Mouse (Mus musculus) Patski (cell line): ENCODE measurements at regions not wholly inside any gene's neighbourhood (a gene's known extent, or its start where the extent isn't known, plus 50 kb on each side); places are given as distances from the start of the nearest gene placed in this dataset.
A peak's percentile ranks its signal among the peaks of the same experiment; 100 is the strongest.

Experiments
- ATAC-seq: fragments of 100-300 bp; one replicate; pipeline ENCODE4 v1.8.0; 2021
- CTCF ChIA-PET: fragments of 350-600 bp; sonication (Branson Sonifier 250); formaldehyde crosslinking; loops from one replicate; lab custom pipeline; 2022; ENCODE audit warnings: inconsistent platforms; lab: Charles Lee
- POLR2A ChIA-PET: fragments of 350-600 bp; sonication (Branson Sonifier 250); formaldehyde crosslinking; loops from one replicate; lab custom pipeline; 2022; ENCODE audit warnings: antibody characterized with exemption, inconsistent platforms; lab: Charles Lee
- DNase-seq: peaks from one replicate; pipeline ENCODE4 v3.0.0-alpha.2; 2011; ENCODE audit warnings: low read depth, low spot score
- H3K27me3 ChIP-seq: fragments of 371-371 bp; one replicate; pipeline ENCODE4 v1.5.1; 2021
- CTCF ChIP-seq: fragments of 100-300 bp; IDR thresholded peaks from one replicate; pipeline ENCODE4 v1.5.1; 2021
- in situ Hi-C: fragments of 300-500 bp; cut with MboI; formaldehyde crosslinking; loops from 3 replicates; pipeline ENCODE4 v1.11.1; 2018; ENCODE audit warnings: low pct_unique_long_range_greater_than_20kb, mixed read lengths

GRCm38 (mm10) chr9:84281610-84282009, 356.7 kb downstream of the Bckdhb start:
- in situ Hi-C loops, result no loop called here
- CTCF ChIA-PET, result interaction anchor here (0.9 to 1.5 kb wide), 2 partner anchors 22 to 29 kb away, joined by 3 read pairs; no protein-coding TSS in a partner anchor
- H3K27me3 ChIP-seq, result no peaks in the 10 kb centered on the region
- ATAC-seq (no peak), DNase-seq (no peak)
- no peak for TF ChIP-seq CTCF
- POLR2A ChIA-PET, result no interaction called here

DNA sequence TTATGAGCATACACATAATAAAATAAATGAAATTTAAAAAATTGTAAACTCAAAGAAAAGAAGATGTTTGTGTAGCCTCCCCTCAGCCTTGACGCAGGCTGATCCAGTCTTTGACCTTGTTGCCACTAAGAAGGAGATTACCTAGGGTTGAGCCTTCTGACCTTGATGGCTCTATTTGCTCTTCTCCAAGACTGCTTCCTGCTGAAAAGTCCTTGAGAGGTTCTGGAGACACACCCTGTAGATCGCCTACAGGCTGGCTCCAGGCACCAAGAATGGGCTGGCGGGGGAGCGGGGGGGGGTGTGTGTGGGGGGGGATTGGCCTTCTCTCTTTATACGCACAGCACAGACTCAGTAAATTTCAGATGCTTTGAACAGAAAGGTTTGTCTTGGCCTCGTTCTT, 358.4 kb downstream of the Bckdhb start:
- CTCF ChIA-PET, result no interaction called here
- in situ Hi-C loops, result no loop called here
- DNase-seq (no peak), ATAC-seq (no peak)
- POLR2A ChIA-PET, result no interaction called here
- TF ChIP-seq CTCF, result no peak
- H3K27me3 ChIP-seq, result no peaks in the 10 kb centered on the region

GRCm38 (mm10) chr9:84285604-84286003, 360.7 kb downstream of the Bckdhb start:
- no peak for DNase-seq
- in situ Hi-C loops, result no loop called here
- POLR2A ChIA-PET, result no interaction called here
- TF ChIP-seq CTCF, result no peak
- no peaks in the 10 kb centered on the region for H3K27me3 ChIP-seq
- CTCF ChIA-PET, result no interaction called here
- no peak for ATAC-seq

- ChIA-PET CTCF (interaction anchor here (1.2 to 1.7 kb wide), 2 partner anchors 26 to 27 kb away, joined by 3 to 4 read pairs; no protein-coding TSS in a partner anchor), POLR2A (no interaction called here)
- ATAC-seq (no peak), DNase-seq (no peak)
- in situ Hi-C loops, result no loop called here
- TF ChIP-seq CTCF, result no peak
- H3K27me3 ChIP-seq, result no peaks in the 10 kb centered on the region
Measured at GRCm38 (mm10) chr9:84295891-84296290, 370.9 kb downstream of the Bckdhb start.

DNA sequence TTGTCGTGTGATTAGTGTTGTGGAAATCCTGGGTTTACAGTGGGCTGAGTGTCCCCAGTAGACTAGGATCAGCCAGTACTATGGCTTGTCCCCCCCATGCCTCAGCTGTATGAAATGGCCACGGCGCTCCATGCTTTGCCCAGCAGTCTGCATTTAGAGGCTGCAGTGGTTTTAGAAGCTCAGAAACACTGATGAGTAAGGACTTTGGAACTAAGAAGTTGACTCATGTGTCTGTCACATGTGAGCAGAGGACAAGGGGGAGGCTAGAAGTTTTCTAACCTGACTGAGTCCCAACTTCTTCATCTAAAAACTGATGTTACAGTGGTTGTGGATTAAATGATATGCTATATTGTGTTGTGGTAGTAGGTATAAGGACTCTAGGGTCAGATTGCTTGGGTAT, 371.5 kb downstream of the Bckdhb start:
- no peak for DNase-seq
- ChIA-PET POLR2A (no interaction called here), CTCF (interaction anchor here (1.2 to 1.7 kb wide), 2 partner anchors 25 to 27 kb away, joined by 3 to 4 read pairs; no protein-coding TSS in a partner anchor)
- H3K27me3 ChIP-seq, result no peaks in the 10 kb centered on the region
- peak; percentile 76 for ATAC-seq
- no peak for TF ChIP-seq CTCF
- in situ Hi-C loops, result no loop called here

- CTCF ChIA-PET, result no interaction called here
Measured at GRCm38 (mm10) chr9:84304398-84304797, 379.5 kb downstream of the Bckdhb start.

GRCm38 (mm10) chr9:84318811-84319210, 393.9 kb downstream of the Bckdhb start:
- DNase-seq (no peak), ATAC-seq (no peak)
- no peaks in the 10 kb centered on the region for H3K27me3 ChIP-seq
- ChIA-PET POLR2A (no interaction called here), CTCF (no interaction called here)
- no peak for TF ChIP-seq CTCF
- in situ Hi-C loops, result no loop called here

More at GRCm38 (mm10) chr9:84304398-84304797, 379.5 kb downstream of the Bckdhb start:
- DNase-seq (no peak), ATAC-seq (no peak)
- no peak for TF ChIP-seq CTCF
- POLR2A ChIA-PET, result no interaction called here
- H3K27me3 ChIP-seq, result no peaks in the 10 kb centered on the region
- in situ Hi-C loops, result no loop called here

DNA sequence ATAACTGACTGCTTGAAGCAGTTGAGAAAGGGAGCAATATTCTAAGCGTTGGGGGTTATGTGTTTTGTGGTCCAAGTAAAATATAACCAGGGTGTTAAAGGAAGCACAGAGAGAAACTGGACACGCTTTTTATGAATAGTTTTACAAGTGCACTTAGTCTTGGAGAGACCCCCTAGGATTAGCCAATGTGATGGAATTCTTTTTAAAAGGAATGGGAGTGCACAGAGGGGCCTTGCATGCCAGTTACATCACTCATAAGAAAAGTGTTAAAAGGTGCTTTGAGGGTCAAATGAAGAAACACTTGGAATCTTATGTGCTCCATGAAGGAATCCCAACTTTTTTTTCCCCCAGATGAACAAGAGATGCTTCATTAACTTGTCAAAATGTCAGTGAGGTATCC, 394.4 kb downstream of the Bckdhb start:
- ATAC-seq (no peak), DNase-seq (no peak)
- H3K27me3 ChIP-seq, result no peaks in the 10 kb centered on the region
- TF ChIP-seq CTCF, result no peak
- CTCF ChIA-PET, result no interaction called here
- in situ Hi-C loops, result no loop called here
- POLR2A ChIA-PET, result no interaction called here

DNA sequence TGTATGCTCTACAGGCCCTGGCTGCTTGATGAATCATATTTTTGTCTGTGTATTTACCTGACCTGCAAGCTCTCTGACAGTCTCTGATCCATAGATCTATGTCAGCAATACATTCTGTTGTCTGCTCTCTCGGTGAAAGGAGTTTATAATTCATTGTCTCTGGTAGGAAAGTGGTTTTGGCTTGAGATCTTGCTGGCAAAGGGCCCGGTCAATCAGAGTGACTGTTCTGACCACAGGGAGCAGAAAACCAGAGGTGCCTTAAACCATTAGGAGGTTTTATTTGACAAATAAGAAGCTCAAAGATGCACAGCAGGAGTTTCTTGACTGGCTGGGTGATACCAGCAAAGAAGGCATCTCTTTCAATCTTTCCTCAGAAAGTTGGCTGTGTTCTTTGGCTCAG, 398.2 kb downstream of the Bckdhb start:
- CTCF ChIA-PET, result interaction anchor here (0.9 to 1.2 kb wide), 2 partner anchors 27 to 36 kb away, joined by 3 to 4 read pairs; no protein-coding TSS in a partner anchor

DNA sequence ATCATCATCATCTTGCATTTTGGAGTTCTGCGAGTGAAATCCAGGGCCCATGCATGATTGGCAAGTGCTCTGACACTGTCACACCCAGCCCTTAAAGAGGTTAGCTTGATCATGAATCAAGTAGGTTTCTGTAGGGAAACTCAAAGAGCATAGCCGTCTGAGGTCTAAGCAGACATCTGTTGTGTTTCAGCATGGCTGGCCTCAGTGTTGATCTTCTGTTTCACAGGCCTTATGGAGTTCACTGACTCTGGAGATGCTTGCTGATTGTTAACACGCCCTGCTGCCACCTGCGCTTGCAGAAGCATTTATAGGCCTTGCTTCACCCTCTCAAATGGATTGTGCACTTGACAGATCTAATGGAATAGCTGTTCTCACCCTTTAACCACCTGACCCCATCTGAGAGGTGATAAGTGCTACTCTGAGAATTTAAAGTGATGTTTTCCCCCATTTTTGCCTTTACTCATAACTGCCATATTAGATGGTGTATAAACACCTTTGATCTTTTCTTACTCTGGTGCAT, 406.2 kb downstream of the Bckdhb start:
- no peaks in the 10 kb centered on the region for H3K27me3 ChIP-seq
- ChIA-PET CTCF (no interaction called here), POLR2A (no interaction called here)
- DNase-seq, result no peak
- no peak for TF ChIP-seq CTCF
- in situ Hi-C loops, result no loop called here
- no peak for ATAC-seq

More for the DNA sequence above, 398.2 kb downstream of the Bckdhb start:
- H3K27me3 ChIP-seq, result no peaks in the 10 kb centered on the region
- POLR2A ChIA-PET, result interaction anchor here (0.6 to 0.8 kb wide), 2 partner anchors 16 to 250 kb away, joined by 4 read pairs; no protein-coding TSS in a partner anchor
- DNase-seq (peak; percentile 64), ATAC-seq (peak; percentile 66)
- in situ Hi-C loops, result no loop called here
- no peak for TF ChIP-seq CTCF

GRCm38 (mm10) chr9:84343435-84344095, 418.6 kb downstream of the Bckdhb start:
- in situ Hi-C loops, result no loop called here
- no peaks in the 10 kb centered on the region for H3K27me3 ChIP-seq
- ATAC-seq, result no peak
- POLR2A ChIA-PET, result no interaction called here
- CTCF ChIA-PET, result no interaction called here
- peak; percentile 64 for TF ChIP-seq CTCF
- DNase-seq, result no peak
